Mouse (Mus musculus): ENCODE data around the gene Cntnap1.

Cntnap1 gene

DNA sequence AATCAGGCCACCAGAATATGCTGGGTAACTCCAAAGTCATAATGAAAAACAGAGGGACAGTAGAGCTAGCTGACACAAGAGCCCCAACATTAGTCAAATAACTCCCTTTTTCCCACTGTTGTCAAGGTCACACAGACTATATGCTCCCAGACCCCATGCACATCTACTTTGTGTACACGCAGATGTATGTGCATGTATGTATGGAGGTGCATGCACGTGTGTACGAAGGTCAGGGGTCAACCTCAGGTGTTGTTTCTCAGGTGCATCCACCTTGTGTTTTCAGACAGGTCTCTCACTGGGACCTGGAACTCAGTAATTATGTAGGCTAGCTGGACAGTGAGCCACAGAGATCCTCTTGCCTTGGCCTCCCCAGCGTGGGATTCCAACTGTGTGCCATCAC lies 15.1 kb downstream of the Cntnap1 start:
- DNase-seq (ENCODE audit: low spot score): no peak

DNA sequence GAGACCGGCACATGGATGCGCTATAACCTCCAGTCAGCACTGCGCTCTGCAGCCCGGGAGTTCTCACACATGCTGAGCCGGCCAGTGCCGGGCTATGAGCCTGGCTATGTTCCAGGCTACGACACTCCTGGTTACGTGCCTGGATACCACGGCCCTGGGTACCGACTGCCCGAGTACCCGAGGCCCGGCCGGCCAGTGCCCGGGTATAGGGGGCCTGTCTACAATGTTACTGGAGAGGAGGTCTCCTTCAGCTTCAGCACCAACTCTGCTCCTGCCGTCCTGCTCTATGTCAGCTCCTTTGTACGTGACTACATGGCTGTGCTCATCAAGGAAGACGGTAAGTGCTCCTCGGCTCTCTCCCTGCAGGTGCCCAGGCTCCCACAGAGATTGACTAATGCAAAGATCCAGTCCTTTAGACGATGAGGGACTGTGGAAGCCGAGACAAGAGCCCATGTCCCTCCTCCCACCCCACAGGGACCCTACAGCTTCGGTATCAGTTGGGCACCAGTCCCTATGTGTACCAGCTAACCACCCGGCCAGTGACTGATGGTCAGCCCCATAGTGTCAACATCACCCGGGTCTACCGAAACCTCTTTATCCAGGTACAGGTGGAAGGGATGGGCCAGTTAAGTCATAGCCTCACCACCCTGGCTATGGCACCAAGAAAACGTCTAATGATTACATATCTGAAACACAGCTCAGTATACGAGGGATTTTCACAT lies 16.4 kb downstream of the Cntnap1 start:
- DNase-seq (ENCODE audit: low spot score): no peak

DNA sequence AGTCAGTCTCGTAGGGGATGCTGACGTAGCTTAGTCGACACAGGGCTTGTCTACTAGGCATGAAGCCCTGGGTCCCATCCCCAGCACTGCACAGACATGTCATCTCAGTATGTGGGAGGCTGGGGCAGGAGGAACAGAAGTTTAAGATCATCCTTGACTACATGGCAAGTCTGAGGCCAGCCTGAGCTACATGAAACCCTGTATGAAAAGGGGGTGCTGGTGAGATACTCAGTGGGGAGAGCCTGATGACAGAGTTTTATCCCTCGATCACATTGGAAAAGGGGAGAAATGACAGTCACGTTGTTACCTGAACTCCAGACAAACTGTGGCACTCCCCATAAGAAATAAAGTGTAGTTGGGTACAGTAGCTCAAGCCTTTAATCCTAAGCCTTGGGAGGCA lies 17.2 kb downstream of the Cntnap1 start:
- DNase-seq (ENCODE audit: low spot score): no peak

DNA sequence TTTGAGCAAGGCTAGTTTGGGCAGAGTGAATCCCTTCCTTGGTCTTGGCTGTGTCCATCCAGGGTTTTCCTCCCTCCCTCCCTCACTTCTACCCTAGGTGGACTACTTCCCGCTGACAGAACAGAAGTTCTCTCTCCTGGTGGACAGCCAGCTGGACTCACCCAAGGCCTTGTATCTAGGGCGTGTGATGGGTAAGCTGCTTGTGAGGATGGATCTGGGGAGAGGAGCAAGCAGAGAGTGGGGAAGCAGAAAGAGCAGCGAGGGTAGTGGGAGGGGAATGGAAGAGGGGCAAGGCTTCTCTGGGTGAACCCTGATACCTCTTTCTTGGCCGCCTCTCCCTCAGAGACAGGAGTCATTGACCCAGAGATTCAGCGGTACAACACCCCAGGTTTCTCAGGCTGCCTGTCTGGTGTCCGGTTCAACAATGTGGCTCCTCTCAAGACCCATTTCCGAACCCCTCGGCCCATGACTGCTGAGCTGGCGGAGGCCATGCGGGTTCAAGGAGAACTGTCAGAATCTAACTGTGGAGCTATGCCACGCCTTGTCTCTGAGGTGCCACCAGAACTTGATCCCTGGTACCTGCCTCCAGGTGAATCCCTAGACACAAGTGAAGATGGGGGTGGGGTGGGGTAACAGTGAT lies 18.0 kb downstream of the Cntnap1 start:
- DNase-seq (ENCODE audit: low spot score): no peak

DNA sequence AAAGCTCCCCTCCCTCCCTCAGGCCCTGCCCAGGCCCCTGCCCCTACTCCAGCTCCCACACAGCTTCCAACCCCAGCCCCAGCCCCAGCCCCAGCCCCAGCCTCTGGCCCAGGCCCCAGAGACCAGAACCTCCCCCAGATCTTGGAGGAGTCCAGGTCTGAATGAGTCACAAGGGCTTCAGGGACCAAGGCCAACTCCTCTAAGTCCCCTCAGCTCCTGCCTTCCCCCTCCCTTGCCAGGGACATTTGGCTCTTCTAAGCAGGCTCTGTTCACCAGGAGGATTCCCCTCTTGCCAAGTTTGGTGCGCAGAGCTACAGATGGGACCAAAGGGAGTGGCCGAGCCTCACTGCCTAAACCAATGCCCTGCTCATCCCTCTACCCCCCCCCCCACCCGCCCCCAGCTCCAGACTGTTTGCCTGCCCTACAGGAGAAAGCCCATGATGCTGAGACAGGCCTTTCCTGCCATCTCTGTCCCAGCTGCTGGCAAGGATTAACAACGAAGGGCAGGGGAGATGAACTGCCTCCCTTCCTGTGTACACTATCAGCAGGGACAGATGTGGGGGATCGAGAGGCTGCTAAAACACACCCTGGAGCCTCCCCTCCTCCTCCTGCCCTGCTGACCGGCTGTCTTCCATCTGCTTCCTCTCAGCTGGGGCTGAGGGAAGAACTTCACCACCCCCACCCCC lies 19.3 kb downstream of the Cntnap1 start:
- DNase-seq (ENCODE audit: low spot score): no peak

DNA sequence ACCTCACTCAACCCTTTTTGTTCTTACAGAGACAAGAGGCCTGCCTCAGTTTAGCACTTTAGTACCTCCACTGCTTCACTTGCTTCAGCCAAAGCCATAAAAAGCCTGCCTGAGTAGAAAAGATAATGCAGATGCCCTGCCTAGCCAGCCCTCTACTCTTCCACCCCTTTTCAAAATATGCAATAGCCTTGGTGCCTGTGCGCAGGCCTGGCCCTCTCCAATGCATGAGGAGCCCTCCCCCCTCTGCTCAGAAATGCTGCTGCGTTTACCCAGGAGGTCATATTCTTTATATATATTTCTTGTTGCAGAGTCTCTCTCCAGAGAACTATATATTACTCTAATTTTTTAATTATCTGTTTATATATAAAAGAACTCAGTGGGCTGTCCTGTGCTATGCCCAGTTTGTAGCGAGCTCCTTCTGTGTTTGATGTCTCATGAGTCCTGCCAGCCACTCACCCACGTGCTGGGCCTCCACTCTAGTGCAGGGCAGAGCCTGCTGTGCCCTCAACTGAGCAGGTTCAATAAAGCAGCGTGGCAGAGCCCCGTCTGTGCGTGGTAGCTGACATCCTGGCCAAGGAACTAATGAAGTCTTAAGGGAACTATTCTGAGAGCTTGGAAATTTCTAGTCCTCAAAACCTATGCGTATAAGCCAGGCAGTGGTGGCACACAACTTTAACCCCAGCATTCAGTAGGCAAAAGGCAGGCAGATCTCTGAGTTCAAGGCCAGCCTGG lies 20.0 kb downstream of the Cntnap1 start:
- no peak for DNase-seq (ENCODE audit: low spot score)

DNA sequence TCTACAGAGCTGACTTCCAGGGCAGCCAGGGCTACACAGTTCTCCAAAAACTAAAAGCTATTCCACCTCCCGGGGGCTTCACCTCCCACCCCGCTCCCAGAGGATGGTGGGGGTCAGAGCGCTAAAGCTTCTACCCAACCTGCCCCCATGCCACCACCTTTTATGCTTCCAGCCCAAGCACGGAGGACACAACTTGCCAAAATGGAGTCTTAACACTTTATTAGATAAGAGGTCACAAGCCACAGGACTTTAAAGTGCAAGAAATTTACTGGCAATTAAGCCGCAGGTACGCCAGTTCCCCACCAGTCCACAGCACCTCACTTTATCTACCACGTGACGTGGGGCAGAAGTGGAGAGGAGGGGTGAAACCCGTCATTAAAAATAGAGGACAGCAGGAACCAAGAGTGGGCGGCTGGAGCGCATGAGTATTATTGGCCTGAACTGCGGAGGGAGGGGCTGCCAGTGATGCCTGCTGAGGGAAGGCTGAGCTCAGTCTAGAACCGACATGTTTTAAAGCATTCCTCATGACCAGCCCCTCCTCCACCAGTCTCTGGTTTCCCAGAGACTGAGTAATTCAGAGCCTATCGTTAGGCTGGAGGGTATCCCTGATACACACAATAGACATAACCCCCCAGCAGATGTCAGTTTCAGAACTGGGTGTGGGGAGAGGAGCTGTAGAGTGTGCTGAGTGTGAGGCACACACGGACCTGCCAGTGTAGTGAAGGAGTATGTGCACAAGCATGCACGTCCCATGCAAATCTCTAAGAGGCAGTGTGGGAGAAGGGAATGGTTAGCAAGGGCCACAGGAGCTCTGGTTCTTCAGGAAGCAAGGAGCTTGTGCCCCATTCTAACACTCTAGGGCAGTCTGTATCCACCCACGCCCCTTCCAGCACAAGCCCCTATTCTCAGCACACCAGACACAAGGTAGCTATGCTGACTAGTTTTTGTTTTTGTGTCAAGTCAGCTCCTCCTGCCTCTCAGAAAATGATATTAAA lies 20.9 kb downstream of the Cntnap1 start:
- DNase-seq (ENCODE audit: low spot score): no peak

DNA sequence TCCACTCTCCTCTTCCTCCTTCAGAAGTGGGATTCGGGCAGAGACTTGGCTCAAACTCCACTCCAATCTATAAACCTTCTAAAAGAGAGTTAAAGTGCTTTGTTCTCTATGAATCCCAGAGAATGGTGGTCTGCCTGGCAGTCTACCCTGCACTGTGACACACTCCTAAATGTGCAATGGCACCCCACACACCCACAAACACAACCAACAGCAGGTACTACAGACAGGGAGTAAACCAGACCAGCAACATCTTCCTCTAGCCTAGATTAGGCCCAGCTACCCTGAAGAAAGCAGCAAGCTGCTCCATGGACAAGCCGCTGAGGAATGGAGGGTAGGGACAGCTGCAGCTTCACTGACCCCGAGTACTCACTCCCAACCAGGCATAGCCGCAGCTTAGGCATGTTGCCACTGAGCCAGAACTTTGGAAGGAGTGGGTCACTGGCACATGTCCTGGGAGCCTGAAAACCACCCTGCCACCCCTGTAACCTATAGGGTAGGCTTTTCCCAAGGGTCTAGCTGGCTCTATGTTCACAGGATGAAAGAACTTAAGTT lies 21.7 kb downstream of the Cntnap1 start:
- DNase-seq (ENCODE audit: low spot score): no peak

DNA sequence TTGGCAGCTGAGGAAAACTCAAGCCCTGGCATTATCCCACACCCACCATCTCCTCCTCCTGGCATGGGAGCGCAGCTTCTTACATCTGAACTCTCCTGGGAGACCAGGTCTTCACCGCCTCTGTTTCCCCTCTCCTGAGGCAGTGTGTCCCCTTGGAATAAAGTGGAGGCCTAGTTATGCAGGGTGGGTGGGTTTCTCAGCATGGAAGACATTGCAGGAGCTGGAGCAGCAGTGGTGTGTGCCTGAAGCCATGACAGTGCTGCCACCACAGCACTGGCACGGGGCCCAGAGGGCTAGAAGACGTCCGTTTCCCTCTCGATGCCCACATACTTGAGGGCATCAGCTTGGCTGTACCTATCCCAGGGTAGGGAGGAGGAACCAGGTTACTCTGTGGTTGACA lies 22.3 kb downstream of the Cntnap1 start:
- DNase-seq (ENCODE audit: low spot score): no peak

DNA sequence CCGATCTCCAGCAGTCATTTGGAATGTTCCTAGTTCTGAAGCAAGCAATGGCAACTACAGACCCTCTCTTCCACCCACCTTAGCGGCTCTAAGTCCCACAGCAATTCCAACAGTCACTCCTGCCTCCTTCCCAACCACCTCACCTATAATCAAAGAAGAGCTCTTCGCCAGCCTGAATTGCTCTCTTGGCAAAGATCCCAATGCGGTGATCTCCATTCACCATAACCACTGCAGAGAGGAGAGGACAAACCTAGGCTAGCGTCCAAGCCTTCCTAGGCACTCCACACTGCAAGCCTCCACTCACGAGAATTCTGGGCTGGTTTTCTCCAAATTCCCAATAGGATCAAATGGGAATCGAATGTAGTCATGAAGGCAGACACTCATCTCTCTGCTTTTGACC lies 22.8 kb downstream of the Cntnap1 start:
- no peak for DNase-seq (ENCODE audit: low spot score)

DNA sequence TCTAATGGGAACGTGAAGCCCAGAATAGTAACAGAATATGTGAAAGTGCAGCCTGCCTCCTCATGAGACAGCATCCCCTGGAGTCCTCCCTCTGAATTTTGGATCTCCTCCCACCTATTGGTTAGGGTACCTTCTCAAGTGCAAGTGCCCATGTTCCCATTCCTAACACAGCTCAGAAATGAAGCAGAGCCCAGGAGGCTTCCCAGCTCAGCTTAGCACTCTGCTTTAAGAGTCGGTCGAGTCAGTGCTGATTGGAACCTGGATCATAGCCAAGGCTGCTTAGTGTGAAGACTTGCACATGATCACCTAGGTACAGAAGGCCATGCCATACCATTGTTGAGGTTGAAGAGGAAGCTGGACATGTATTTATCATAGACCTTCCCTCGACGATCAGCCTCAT lies 23.8 kb downstream of the Cntnap1 start:
- DNase-seq (ENCODE audit: low spot score): no peak

DNA sequence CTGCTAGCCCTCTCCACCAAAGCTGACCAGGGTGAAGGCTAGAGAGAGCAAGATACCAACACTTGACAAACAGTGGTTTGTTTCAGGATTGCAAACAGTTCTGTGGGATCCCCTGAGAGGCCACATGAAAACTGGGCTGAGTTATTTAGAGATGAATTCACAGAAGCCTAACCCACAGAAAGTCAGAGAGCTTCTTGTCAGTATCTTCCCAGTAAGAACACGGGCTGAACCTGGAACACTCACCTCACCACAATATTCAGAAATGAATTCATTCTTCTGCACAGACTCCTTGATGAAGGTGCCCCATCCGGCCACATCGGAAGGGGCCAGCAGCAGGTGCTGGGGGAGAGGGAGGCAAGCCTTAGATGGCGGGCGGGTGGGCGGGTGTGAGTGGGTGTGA lies 24.3 kb downstream of the Cntnap1 start:
- DNase-seq (ENCODE audit: low spot score): no peak

DNA sequence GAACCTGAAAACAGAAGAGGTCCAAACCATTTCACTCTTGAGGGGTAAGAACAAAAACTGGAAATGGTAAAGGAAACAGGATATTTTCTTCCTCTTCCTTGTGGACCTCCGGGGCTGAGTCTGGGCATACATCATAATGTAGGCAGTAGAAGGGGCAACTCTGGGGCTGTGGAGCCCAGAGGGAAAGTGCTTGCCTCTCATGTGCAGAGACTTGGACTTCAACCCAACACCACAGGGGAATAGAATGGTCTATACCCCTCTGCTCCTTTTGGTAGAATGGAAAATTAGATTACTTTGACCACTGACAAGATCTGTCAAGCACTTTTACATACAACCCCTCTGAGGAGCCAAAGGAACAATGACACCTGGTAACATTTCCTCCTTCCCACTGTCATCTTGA lies 24.8 kb downstream of the Cntnap1 start:
- DNase-seq (ENCODE audit: low spot score): no peak

DNA sequence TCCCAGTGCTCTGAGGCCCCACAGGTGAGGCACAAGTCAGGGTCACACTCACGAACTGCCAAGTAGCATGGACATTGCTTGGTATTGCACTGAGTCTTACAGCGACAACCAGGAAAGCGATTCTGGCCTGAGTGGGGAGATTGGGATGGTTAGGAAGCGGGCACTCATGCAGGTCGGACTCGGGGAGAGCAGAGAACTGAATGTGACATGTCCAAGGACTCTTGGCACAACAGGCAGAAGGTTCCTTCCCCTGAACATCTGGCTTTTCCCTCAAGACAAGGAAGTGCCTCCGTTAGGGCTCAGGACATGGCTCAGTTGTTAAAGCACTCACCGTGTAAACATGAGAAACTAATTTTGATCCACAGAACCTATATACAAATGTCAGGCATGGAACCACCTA lies 25.2 kb downstream of the Cntnap1 start:
- no peak for DNase-seq (ENCODE audit: low spot score)

DNA sequence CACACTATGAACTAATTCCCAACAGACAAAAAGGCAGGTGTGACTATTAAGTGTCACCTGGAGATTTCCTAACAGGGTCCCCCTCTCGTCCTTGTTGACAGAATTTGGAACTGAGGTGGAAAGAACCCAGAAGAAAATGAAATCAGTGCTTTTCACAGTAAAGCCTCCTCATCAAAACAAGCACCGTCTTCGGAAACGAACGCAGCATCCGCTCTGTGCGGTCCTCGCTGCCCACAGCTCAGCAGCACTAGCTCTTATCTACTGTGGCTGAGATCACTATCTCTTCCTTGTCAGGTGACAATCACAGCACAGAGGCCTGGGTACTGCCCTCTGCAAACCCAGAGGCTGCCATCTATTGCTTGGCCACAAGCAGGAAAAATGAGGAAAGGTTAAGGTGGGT lies 25.9 kb downstream of the Cntnap1 start:
- DNase-seq (ENCODE audit: low spot score): no peak

DNA sequence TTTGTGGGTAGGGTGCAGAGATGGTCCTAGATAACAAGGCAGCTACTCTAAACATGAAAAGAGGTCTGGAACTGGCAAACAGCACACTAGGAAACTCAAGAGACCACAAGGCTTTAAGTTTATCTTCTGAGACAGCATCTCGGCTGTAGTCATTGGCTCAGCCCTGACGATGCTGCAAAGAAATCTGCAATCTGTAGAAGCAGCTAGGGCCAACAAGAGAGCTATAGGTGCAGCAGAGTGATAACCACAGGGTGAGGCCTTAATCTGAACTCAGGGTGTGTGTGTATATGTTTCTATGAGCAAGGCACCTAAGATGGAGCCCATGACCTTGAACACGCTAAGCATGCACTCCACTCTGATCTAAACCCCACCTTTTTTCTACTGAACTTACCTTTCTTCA lies 29.2 kb downstream of the Cntnap1 start:
- DNase-seq (ENCODE audit: low spot score): no peak

DNA sequence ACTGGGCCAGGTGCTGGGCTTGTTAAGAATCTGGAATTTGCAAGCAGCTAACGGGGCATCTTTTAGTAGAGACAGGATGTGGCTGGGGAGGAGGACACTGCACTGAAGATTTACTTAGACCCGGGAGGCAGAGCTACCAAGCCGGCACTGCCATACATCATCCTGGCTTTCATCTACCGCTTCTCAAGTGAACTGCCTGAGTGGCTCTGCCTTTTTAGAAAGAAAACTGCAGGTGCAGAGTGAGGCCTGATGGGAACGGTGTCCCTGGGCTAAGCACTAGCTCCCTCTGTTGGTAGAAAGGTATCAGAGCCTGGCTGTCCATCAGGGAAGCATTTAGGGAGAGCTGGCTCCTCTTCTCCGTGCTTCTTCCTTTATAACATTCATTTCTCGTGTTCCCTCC lies 30.7 kb downstream of the Cntnap1 start:
- no peak for DNase-seq (ENCODE audit: low spot score)

DNA sequence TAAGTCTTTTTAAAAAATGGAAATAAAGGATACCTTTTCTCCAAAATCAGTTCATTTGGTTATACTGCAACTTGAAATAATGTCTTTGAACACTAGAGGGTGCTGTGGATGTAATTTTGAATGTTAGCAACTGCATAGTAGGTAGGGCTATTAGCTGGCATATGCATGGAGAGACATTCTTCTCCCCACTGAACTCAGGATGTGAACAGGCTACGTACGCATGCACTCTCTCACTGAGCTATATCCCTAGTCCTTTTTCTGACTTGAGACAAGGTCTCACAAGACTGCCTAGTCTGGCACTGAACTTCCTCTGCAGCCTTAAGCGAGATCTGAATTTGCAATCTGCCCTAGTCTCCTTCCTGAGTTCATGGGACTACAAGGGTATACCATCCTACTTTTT lies 41.6 kb downstream of the Cntnap1 start:
- DNase-seq (ENCODE audit: low spot score): no peak

DNA sequence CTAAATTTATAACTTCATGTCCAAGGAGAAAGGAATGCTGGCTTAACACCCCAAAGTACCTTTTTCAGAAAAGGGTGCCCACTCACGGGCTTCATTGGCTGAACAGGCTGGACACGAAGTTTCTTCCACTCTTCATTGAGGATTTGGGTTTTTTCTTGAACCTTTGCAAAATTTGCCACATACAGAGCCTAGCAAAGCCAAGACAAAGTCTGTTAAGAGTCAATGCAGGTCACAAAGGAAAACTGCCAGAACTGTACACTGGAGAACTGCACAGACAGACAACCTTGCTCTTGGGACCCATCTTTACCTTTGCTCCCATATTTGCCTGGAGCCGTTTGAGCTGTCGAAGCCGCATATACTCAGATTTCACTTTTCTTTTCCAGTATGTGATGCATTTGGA lies 46.6 kb downstream of the Cntnap1 start:
- no peak for DNase-seq (ENCODE audit: low spot score)

DNA sequence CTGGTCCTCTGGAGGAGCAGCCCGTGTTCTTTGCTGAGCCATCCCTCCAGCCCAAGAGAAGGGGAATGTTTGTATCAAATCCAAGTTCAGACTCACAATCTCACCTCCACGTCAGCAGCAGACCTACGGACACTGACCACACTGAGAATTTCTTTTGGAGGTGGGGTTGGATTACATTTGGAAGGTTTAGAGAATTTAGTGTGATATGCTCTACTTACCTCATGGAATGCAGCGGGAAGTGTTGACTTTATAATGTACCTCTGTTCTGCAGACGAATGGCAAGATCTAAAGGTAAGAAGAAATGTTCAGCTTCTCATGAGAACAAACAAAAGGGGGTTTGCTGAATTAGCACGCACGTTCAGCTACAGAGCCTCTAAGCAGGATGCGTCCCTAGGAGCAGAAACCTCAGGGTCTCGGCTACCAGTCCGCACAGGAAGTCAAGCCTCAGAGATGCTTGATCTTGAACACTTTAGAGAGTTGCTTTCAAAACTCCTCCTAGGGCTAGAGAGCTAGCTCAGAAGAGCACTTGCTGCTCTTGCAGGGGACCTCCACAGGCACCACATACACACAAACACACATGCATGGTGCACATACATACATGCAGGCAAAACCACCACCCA lies 48.2 kb downstream of the Cntnap1 start:
- DNase-seq (ENCODE audit: low spot score): no peak

DNA sequence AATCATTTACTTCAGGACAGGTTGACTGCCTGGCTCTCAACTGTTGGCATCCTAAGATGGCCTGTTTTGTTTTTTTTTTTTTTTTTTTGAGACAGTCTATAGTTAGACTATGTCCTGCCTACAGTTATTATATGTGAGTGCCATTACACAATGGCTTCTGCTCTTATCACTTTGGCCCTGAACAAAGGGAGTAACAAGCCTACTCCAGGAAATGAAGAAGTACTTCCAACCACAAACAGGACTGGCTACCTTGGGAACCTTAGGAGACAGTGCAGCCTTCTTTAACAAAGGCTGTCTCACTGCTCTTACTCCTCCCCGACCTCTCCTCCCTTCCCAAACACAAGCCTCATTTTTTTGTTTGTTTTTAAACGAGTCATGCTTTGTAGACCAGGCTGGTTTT lies 50.5 kb downstream of the Cntnap1 start:
- DNase-seq (ENCODE audit: low spot score): no peak
